Mouse (Mus musculus): Measurements from ENCODE around the gene Il18r1. TPM values are rescaled to one million over a fixed set of nuclear protein-coding genes. Genes with fewer than 3 reads are reported as not detected.
A peak's percentile ranks its signal among the peaks of the same experiment; 100 is the strongest.

Il18r1 gene
- polyA plus RNA-seq, 1 experiment from 2014 or later, result 0.31 TPM

DNA sequence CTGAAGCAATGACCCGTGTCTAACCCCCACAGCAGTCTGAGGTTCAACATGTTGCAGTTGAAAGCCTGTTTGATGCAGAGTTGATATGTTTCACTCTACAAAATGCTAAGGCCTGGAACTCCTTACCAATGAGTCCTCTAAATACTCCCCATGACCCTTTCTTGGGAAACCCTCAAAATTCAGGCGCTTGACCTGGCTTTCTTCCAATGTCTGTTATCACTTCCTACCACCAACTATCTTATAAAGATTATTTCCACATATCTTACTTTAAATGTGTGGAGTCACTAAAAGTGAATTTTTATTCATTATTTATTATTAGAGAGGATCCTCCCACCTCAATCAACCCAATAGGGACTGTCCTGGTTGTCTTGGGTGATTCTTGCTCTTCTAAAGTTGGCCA, 33.2 kb upstream of the Il18r1 start:
- H3K27me3 ChIP-seq (replicated peaks; ENCODE audit: control insufficient read depth, insufficient read depth, low read length), result no peaks in the 10 kb centered on the region
- no peak for ATAC-seq (ENCODE audit: low read depth)
- no peak overlapping the region for H3K9ac ChIP-seq (ENCODE audit: low read depth, low read length)
- no peaks in the 10 kb centered on the region for H3K4me1 ChIP-seq (ENCODE audit: control insufficient read depth, insufficient read depth, low read length)
- WGBS, result 84% methylated on average over 2 of the region's 2 CpGs
- no peaks in the 10 kb centered on the region for H3K9me3 ChIP-seq (ENCODE audit: control insufficient read depth, low read length)
- H3K27ac ChIP-seq (replicated peaks; ENCODE audit: low read depth, low read length), result no peak overlapping the region
- DNase-seq (ENCODE audit: low spot score), result no peak
- no peaks in the 10 kb centered on the region for H3K36me3 ChIP-seq (ENCODE audit: control insufficient read depth, insufficient read depth, low read length)
- H3K4me3 ChIP-seq (ENCODE audit: low read depth, low read length), result no peak overlapping the region
- no peak overlapping the region for H3K4me2 ChIP-seq (ENCODE audit: low read depth, low read length)

DNA sequence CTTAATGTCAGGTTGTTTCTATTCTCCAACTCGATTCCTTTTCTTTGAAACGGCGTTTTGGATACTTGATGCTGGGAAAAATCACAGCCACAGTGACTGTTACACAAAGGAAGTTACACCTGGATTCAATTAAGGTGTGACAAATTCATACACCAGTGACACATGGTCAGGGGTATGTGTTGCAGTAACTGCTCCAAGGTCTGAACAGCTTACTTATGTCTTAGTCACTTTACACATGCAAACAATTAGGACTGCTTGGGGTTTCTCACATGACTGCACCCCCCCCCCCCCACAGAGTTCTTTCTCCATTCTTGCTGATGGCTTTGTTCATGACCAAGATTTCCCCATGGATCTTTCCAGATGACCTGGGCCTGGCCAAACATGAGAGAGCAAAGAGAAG, 29.4 kb upstream of the Il18r1 start:
- Histone ChIP-seq H3K27me3 (replicated peaks; ENCODE audit: control insufficient read depth, insufficient read depth, low read length) (no peaks in the 10 kb centered on the region), H3K36me3 (ENCODE audit: control insufficient read depth, insufficient read depth, low read length) (no peaks in the 10 kb centered on the region), H3K9ac (ENCODE audit: low read depth, low read length) (no peak overlapping the region), H3K4me3 (ENCODE audit: low read depth, low read length) (no peak overlapping the region), H3K4me2 (ENCODE audit: low read depth, low read length) (no peak overlapping the region), H3K4me1 (ENCODE audit: control insufficient read depth, insufficient read depth, low read length) (no peaks in the 10 kb centered on the region), H3K9me3 (ENCODE audit: control insufficient read depth, low read length) (no peaks in the 10 kb centered on the region), H3K27ac (replicated peaks; ENCODE audit: low read depth, low read length) (no peak overlapping the region)
- ATAC-seq (ENCODE audit: low read depth) (no peak), DNase-seq (ENCODE audit: low spot score) (peak; percentile 65)
- WGBS, result 38% methylated on average over 3 of the region's 3 CpGs

DNA sequence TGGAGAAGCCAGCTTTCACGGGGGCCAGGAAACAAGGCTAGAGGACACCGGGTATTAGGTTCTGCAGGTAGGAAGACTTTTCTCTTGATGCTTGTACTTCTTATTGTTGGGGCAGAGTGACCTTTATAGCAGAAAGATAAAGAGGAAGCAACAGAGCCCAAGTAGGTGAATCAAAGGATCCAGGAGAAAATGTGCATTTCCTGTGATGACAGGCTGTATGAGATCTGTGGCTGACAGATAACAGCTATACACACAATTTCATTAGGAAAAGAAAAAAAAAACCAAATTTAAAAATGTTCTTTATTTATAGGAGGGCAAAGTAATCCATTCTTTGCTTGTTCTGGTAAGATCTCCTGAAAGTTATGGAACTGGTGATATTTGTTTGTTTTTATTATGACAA, 28.0 kb upstream of the Il18r1 start:
- WGBS, result 73% methylated on average over 2 of the region's 2 CpGs
- no peak for ATAC-seq (ENCODE audit: low read depth)
- H3K9ac ChIP-seq (ENCODE audit: low read depth, low read length), result no peak overlapping the region

DNA sequence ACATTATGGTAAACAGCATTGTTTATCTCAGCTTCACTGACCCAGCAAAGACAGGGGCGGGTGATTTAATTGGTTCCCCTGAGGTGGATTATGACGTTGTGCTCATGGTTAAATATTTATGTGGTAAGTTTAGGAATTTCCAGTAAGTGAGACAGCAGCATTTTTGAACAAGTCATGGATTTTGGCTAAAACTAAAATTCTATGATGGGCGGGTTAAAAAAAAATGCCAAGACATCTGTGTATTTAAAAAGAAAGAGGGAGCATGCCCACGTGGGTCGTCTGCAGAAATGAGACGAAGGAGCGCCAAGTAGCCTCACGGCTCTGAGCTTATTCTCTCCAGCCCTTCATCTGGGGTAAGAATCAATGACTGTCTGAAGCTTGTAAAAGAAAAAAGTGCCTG, 25.8 kb upstream of the Il18r1 start:
- no peaks in the 10 kb centered on the region for H3K36me3 ChIP-seq (ENCODE audit: control insufficient read depth, insufficient read depth, low read length)
- H3K27me3 ChIP-seq (replicated peaks; ENCODE audit: control insufficient read depth, insufficient read depth, low read length), result no peaks in the 10 kb centered on the region
- no peak overlapping the region for H3K4me2 ChIP-seq (ENCODE audit: low read depth, low read length)
- H3K9me3 ChIP-seq (ENCODE audit: control insufficient read depth, low read length), result no peaks in the 10 kb centered on the region
- no peak overlapping the region for H3K27ac ChIP-seq (replicated peaks; ENCODE audit: low read depth, low read length)
- no peaks in the 10 kb centered on the region for H3K4me1 ChIP-seq (ENCODE audit: control insufficient read depth, insufficient read depth, low read length)
- H3K9ac ChIP-seq (ENCODE audit: low read depth, low read length), result no peak overlapping the region
- ATAC-seq (ENCODE audit: low read depth) (no peak), DNase-seq (ENCODE audit: low spot score) (peak; percentile 7)
- 53% methylated on average over 8 of the region's 8 CpGs for WGBS
- no peak overlapping the region for H3K4me3 ChIP-seq (ENCODE audit: low read depth, low read length)

More for the DNA sequence above, 28.0 kb upstream of the Il18r1 start:
- H3K4me1 ChIP-seq (ENCODE audit: control insufficient read depth, insufficient read depth, low read length), result no peaks in the 10 kb centered on the region
- DNase-seq (ENCODE audit: low spot score), result no peak
- no peak overlapping the region for H3K4me3 ChIP-seq (ENCODE audit: low read depth, low read length)
- no peak overlapping the region for H3K4me2 ChIP-seq (ENCODE audit: low read depth, low read length)
- H3K9me3 ChIP-seq (ENCODE audit: control insufficient read depth, low read length), result no peaks in the 10 kb centered on the region
- no peaks in the 10 kb centered on the region for H3K27me3 ChIP-seq (replicated peaks; ENCODE audit: control insufficient read depth, insufficient read depth, low read length)
- H3K27ac ChIP-seq (replicated peaks; ENCODE audit: low read depth, low read length), result no peak overlapping the region
- H3K36me3 ChIP-seq (ENCODE audit: control insufficient read depth, insufficient read depth, low read length), result no peaks in the 10 kb centered on the region

DNA sequence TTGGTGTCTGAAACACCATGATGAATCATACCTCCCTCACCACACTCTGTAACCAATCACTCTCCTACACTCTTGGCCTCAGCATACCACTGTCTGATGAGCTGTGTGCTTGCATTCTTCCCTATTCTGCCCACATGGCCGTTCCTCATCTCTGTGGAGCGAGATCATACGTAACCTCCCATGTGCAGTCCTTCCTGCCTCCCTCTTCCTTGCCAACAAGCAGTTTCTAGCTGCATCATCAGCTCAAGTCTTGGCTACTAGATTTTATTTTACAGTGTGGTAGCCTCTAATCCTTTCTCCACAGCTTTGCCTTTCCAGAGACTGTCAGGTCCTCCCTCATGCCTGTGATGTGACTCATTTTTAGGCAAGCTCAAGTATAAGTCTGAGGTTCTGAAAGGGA, 20.6 kb upstream of the Il18r1 start:
- no peaks in the 10 kb centered on the region for H3K4me1 ChIP-seq (ENCODE audit: control insufficient read depth, insufficient read depth, low read length)
- H3K27ac ChIP-seq (replicated peaks; ENCODE audit: low read depth, low read length), result no peak overlapping the region
- H3K36me3 ChIP-seq (ENCODE audit: control insufficient read depth, insufficient read depth, low read length), result no peaks in the 10 kb centered on the region
- H3K4me3 ChIP-seq (ENCODE audit: low read depth, low read length), result no peak overlapping the region
- ATAC-seq (ENCODE audit: low read depth) (no peak), DNase-seq (ENCODE audit: low spot score) (no peak)
- 75% methylated on average over 3 of the region's 3 CpGs for WGBS
- no peaks in the 10 kb centered on the region for H3K9me3 ChIP-seq (ENCODE audit: control insufficient read depth, low read length)
- no peak overlapping the region for H3K4me2 ChIP-seq (ENCODE audit: low read depth, low read length)
- H3K9ac ChIP-seq (ENCODE audit: low read depth, low read length), result no peak overlapping the region
- no peaks in the 10 kb centered on the region for H3K27me3 ChIP-seq (replicated peaks; ENCODE audit: control insufficient read depth, insufficient read depth, low read length)

DNA sequence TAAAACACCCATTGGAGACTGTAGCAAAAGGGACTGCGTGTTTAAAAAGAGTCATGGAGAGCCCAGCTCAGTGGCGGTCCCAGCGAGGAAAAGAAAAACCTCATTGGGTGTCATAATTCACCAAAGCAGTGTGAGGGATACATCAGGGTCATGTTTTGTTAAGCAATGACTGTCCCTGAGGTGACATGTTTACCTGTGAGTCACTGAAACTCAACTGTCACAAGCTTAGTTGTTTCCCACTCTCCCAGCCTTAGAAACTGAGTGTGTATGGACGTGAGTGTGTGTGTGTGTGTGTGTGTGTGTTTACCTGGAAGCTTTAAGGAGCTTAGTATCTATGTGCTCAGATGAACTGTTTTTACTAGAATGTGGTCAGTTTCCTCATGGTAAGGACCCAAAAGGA, 2.0 kb downstream of the Il18r1 start:
- ATAC-seq (ENCODE audit: low read depth), result no peak
- H3K4me2 ChIP-seq (ENCODE audit: low read depth, low read length), result no peak overlapping the region
- no peaks in the 10 kb centered on the region for H3K4me1 ChIP-seq (ENCODE audit: control insufficient read depth, insufficient read depth, low read length)
- H3K27me3 ChIP-seq (replicated peaks; ENCODE audit: control insufficient read depth, insufficient read depth, low read length), result no peaks in the 10 kb centered on the region; the same call in 1 of the 2 replicates
- no peak for DNase-seq (ENCODE audit: low spot score)
- no peak overlapping the region for H3K4me3 ChIP-seq (ENCODE audit: low read depth, low read length)
- H3K27ac ChIP-seq (replicated peaks; ENCODE audit: low read depth, low read length), result no peak overlapping the region
- no peaks in the 10 kb centered on the region for H3K36me3 ChIP-seq (ENCODE audit: control insufficient read depth, insufficient read depth, low read length)
- H3K9me3 ChIP-seq (ENCODE audit: control insufficient read depth, low read length), result no peaks in the 10 kb centered on the region
- WGBS, result 89% methylated on average over 4 of the region's 4 CpGs
- H3K9ac ChIP-seq (ENCODE audit: low read depth, low read length), result no peak overlapping the region

DNA sequence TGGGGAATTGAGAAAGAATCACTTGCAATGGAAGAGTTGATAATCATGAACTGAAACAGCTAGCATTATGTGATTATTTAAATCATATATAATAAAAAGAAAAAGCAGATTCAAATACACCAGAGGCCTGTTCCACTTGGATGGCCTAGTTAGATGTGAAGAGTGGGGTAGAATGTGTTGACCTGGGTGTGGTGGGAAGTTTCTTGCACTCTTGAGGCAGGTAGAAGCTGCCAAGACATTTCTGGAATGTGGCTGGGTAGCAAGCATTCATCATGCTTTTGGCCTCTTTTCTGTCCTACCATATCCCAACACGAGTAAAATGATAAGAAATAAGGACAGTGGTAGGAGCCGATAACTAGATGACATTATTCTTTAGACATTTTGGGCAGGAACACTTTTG, 3.5 kb downstream of the Il18r1 start:
- Histone ChIP-seq H3K9me3 (ENCODE audit: control insufficient read depth, low read length) (no peaks in the 10 kb centered on the region), H3K9ac (ENCODE audit: low read depth, low read length) (no peak overlapping the region), H3K36me3 (ENCODE audit: control insufficient read depth, insufficient read depth, low read length) (no peaks in the 10 kb centered on the region), H3K27ac (replicated peaks; ENCODE audit: low read depth, low read length) (no peak overlapping the region), H3K27me3 (replicated peaks; ENCODE audit: control insufficient read depth, insufficient read depth, low read length) (no peaks in the 10 kb centered on the region; the same call in 1 of the 2 replicates), H3K4me3 (ENCODE audit: low read depth, low read length) (no peak overlapping the region), H3K4me1 (ENCODE audit: control insufficient read depth, insufficient read depth, low read length) (no peaks in the 10 kb centered on the region), H3K4me2 (ENCODE audit: low read depth, low read length) (no peak overlapping the region)
- ATAC-seq (ENCODE audit: low read depth), result no peak
- WGBS, result 73% methylated on average over 2 of the region's 2 CpGs
- no peak for DNase-seq (ENCODE audit: low spot score)

DNA sequence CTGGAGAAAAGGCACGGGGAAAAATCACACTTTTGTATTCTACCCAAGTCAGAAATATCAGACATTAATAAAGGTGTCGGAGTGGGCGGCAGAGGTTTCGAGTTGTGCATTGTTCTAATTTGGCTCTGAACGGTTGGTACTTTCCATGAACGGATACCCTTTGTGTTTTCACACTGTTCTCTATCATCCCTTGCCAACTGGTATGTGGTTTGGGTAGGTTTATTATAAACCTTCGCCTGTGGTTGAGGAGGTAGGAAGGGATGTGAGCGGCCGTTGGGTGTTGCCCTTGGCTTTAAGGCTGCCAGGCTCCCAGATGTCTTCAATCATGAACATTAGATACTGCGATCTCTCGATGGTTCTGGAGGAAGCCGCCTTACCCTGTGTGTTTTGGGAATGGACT, 4.5 kb downstream of the Il18r1 start:
- H3K9ac ChIP-seq (ENCODE audit: low read depth, low read length), result no peak overlapping the region
- no peaks in the 10 kb centered on the region for H3K36me3 ChIP-seq (ENCODE audit: control insufficient read depth, insufficient read depth, low read length)
- H3K27ac ChIP-seq (replicated peaks; ENCODE audit: low read depth, low read length), result no peak overlapping the region
- ATAC-seq (ENCODE audit: low read depth) (no peak), DNase-seq (ENCODE audit: low spot score) (no peak)
- H3K4me3 ChIP-seq (ENCODE audit: low read depth, low read length), result no peak overlapping the region
- 76% methylated on average over 12 of the region's 12 CpGs for WGBS
- no peak overlapping the region for H3K4me2 ChIP-seq (ENCODE audit: low read depth, low read length)
- H3K9me3 ChIP-seq (ENCODE audit: control insufficient read depth, low read length), result no peaks in the 10 kb centered on the region
- no peaks in the 10 kb centered on the region for H3K4me1 ChIP-seq (ENCODE audit: control insufficient read depth, insufficient read depth, low read length)
- no peaks in the 10 kb centered on the region; the same call in 1 of the 2 replicates for H3K27me3 ChIP-seq (replicated peaks; ENCODE audit: control insufficient read depth, insufficient read depth, low read length)

DNA sequence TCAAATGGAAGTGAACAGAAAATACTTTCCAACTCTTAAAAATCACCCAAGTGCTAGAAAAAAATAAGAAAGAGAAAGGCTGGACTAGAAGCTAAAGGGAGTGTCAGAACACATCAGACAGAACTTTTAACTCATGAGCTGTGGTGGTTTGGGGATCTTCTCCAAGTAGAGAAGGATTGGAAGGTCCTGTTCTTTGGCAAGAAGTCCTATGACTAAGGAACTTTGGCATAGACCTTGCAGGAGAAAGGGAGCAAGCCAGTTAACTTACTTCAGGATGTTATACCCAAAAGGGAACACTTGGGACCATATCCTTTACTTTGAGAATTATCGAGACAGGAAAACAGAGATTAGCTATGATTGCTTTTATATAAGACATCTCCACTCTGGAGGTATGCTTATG, 7.0 kb downstream of the Il18r1 start:
- Histone ChIP-seq H3K36me3 (ENCODE audit: control insufficient read depth, insufficient read depth, low read length) (no peaks in the 10 kb centered on the region), H3K4me1 (ENCODE audit: control insufficient read depth, insufficient read depth, low read length) (no peaks in the 10 kb centered on the region), H3K27ac (replicated peaks; ENCODE audit: low read depth, low read length) (no peak overlapping the region)

More for the DNA sequence above, 7.0 kb downstream of the Il18r1 start:
- WGBS, result 69% methylated on average over 1 of the region's 1 CpGs
- Histone ChIP-seq H3K9ac (ENCODE audit: low read depth, low read length) (no peak overlapping the region), H3K27me3 (replicated peaks; ENCODE audit: control insufficient read depth, insufficient read depth, low read length) (no peaks in the 10 kb centered on the region), H3K9me3 (ENCODE audit: control insufficient read depth, low read length) (no peaks in the 10 kb centered on the region), H3K4me2 (ENCODE audit: low read depth, low read length) (no peak overlapping the region), H3K4me3 (ENCODE audit: low read depth, low read length) (no peak overlapping the region)
- DNase-seq (ENCODE audit: low spot score) (no peak), ATAC-seq (ENCODE audit: low read depth) (no peak)
